Mouse (Mus musculus) granulocyte monocyte progenitor cell, adult 5-6 weeks (primary cell): ENCODE measurements around the gene Proser1. TPM values are rescaled to one million over a fixed set of nuclear protein-coding genes. Genes with fewer than 3 reads are reported as not detected.
A peak's percentile ranks its signal among the peaks of the same experiment; 100 is the strongest.

Experiments
- ATAC-seq: replicated peaks from 2 replicates; pipeline ENCODE4 v1.8.0; 2016; ENCODE audit warnings: mild to moderate bottlenecking, moderate TSS enrichment, inconsistent platforms; ENCODE audit not compliant: poor library complexity, severe bottlenecking
- total RNA-seq, 2 experiments: library from RNA; stranded (forward) in 1 of 2; stranded (reverse) in 1 of 2; fragments of 200-712, 200-1000 nt in 1 of 2; fragments of >200 nt in 1 of 2; fragmentation: Nextera tagmentation in 1 of 2; gene quantifications; 2 replicates each; pipeline ENCODE4 v1.2.3; 2014 to 2017

The Proser1 gene
- total RNA-seq, 2 experiments from 2014 or later = 4.5 to 29.0 TPM

DNA sequence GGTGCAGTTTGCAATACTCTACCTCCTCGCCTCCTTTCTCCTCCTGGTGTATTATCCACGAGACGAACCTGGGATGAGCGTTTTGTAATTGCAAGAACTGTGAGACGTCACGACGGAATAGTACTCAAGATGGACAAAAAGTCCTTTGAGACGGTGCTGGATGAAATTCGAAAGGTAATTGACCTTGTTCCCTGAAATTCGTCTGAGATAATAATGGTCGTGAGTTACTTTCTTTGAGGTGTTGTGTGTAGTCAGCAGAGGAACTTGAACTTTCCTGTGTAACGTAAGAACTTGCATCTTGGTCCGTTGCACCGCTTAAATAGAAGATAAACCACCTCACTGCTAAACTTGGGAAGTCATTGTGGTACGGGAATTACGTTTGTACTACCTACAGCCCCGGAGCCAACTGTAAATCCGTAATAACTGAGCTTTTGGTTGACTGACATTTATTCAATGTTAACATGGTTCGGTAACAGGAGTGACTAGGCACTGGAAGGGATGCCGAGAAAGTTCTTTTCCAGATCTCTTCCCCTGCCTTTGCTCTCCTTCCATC lies 756 bp downstream of the Proser1 start:
- ATAC-seq = no peak

- ATAC-seq = no peak
Measured at GRCm38 (mm10) chr3:53465330-53465729, 1.9 kb downstream of the Proser1 start.

- peak; percentile 45 for ATAC-seq
Measured at GRCm38 (mm10) chr3:53466481-53466880, 3.0 kb downstream of the Proser1 start.

- no peak for ATAC-seq
Measured at GRCm38 (mm10) chr3:53467356-53467755, 3.9 kb downstream of the Proser1 start.

GRCm38 (mm10) chr3:53469650-53470049 lies 6.2 kb downstream of the Proser1 start:
- ATAC-seq = no peak

- ATAC-seq = no peak
Measured at GRCm38 (mm10) chr3:53472061-53472460, 8.6 kb downstream of the Proser1 start.

- ATAC-seq = no peak
Measured at GRCm38 (mm10) chr3:53474179-53474578, 10.7 kb downstream of the Proser1 start.

GRCm38 (mm10) chr3:53475889-53476288 lies 12.4 kb downstream of the Proser1 start:
- no peak; the same call in 1 of the 2 replicates for ATAC-seq

- no peak for ATAC-seq
Measured at GRCm38 (mm10) chr3:53477468-53477867, 14.0 kb downstream of the Proser1 start.

DNA sequence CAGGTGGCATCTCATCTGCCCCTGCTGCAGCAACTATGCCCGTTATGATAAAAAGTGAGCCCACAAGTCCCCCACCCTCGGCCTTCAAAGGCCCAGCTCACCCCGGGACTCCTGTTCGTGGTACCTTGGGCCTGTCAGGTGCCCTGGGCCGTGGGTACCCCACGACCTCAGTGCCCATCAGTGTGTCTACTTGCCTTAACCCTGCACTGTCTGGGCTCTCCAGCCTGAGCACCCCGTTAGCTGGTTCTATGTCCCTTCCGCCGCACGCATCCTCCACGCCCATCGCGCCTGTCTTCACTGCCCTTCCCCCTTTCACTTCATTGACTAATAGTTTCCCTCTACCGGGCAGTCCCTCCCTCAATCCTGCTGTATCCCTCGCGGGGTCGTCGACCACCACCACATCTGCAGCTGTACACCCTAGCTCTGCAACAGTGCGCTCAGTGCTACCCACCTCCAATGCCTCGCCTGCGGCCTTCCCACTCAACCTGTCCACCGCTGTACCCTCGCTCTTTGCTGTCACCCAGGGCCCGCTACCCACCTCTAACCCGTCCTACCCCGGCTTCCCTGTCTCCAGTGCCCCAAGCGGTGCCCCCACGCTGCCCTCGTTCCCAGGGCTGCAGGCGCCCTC lies 15.1 kb downstream of the Proser1 start:
- ATAC-seq = no peak

GRCm38 (mm10) chr3:53483414-53484059 lies 20.1 kb downstream of the Proser1 start:
- peak; percentile 92 for ATAC-seq

GRCm38 (mm10) chr3:53486561-53486960 lies 23.1 kb downstream of the Proser1 start:
- no peak for ATAC-seq

DNA sequence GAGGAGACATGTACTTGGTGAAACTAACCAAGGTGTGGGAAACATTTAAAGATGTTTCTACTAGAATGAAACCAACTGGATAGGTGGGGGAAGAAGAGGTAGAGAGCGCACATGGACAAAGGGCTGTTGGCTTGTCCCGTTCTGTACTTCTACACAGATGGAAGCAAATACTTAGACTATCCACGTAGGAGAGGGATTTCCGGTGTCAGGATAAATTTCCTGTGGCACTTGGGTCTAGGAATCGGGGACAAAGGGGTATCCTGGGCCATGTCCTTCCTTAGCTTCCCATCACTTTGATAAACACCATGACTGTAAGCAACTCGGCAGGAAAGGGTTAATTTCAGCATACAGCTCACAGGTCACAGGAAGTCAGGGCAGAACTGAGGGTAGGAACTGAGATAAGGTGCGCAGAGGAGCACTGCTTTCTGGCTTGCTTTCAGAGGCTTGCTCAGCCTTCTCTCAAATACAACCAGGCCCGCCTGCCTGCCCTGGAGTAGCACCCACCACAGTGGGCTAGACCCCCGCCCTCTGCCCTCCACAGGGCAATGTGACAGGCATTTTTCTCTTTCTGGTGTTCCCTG lies 23.6 kb downstream of the Proser1 start:
- no peak; the same call in 1 of the 2 replicates for ATAC-seq

DNA sequence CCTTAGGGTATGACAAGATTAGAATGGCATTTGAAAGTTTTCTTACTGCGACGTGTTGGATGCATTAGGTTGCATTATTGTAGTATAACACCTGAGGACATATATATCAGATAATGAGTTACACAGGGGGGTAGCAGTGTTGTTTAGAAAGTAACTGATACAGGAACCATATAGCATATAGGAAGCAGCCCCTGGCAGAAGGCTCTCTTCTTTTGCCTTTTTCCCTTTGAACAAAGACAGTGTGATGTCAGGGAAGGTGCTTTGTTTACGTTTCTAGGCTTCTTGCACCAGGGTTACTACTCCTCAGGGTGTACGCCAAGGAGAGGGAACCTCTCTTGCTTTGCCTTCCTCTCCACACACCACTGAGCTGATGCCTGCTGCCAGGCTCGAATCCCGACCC lies 24.9 kb downstream of the Proser1 start, which contains the start of gene Stoml3:
Gene Stoml3, plus strand, starts transcription at position 301 of the 400 bp plus-strand sequence.
- ATAC-seq = no peak

GRCm38 (mm10) chr3:53498351-53498905 lies 35.0 kb downstream of the Proser1 start:
- no peak for ATAC-seq

DNA sequence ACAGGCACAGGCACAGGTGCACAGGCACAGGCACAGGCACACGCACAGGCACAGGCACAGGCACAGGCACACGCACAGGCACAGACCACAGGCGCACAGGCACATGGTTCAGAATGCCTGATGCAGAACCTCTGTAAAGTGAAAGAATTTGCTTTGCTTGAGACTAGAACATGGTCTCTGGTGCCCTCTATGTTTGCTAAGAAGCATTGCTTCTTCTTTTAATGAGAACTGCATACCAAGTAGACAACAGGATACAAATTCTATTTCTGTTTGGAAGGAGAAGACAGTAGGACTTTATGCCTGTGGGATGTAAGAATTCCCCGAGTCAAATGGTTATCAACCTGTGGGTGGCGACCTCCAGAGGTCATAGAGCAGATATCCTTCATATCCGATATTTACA lies 39.0 kb downstream of the Proser1 start:
- peak; percentile 63; the same call in 1 of the 2 replicates for ATAC-seq

DNA sequence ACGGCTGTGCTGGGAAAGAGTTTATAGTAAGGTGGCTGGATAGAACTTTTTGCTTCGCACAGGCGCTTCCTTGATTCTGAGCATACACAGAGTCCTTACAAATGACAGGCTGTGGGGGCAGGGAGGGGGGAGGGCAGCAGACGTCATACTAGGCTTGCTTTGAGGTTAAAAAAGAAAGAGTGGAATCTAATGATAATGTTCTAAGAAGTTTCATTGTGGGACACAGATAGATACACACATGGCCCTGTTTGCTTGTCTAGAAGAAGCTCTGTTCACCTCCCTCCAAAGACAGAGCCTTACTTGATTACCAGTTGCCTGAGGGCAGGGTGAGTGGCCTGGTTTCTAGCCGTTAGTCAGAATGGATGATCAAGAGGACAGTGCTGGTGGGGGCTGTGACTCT lies 49.6 kb downstream of the Proser1 start:
- ATAC-seq = no peak

DNA sequence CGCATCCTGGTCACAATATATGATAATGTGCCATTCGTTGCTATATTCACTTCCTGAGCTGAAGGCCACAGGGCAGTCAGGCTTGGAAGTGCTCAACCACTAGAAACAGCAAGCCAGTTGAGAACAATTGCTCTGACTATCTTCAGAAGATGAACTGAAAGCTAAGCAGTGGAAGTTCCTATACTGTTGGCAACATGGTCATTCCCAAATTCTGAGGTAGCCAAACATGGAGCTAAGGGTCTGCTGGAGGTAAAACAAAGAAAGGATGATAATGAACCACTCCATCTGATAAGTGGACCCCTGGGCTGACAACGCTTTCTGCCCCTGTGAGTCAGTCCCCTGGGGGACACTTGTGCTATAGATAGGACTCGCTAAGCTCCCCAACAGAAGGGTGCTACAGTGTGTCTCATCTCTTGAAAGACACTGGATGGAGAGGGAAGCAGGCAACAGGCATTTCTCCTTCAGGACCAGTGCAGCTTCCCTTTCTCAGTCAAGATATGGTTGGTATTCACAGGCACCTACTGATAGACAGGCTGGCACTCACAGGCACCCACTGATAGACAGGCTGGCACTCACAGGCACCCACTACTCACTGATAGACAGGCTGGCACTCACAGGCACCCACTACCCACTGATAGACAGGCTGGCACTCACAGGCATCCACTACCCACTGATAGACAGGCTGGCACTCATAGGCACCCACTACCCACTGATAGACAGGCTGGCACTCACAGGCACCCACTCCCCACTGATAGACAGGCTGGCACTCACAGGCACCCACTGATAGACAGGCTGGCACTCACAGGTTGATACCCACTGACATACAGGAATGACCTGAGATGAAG lies 51.0 kb downstream of the Proser1 start:
- ATAC-seq = no peak

- ATAC-seq = no peak
Measured at GRCm38 (mm10) chr3:53522794-53523193, 59.3 kb downstream of the Proser1 start.

- ATAC-seq = peak; percentile 78
Measured at GRCm38 (mm10) chr3:53525737-53526136, 62.3 kb downstream of the Proser1 start.
